Mouse (Mus musculus) embryonic facial prominence, embryonic 14.5 days (tissue): Measurements from ENCODE around the gene Itk. TPM values are rescaled to one million over a fixed set of nuclear protein-coding genes. Genes with fewer than 3 reads are reported as not detected.

ENCODE experiments used
- ATAC-seq: fragments of 200-750 bp; cut with Nextera tagmentation; 2 replicates; pipeline ENCODE4 v1.8.0; 2017; ENCODE audit warnings: low read depth, moderate number of reproducible peaks, moderate TSS enrichment
- DNase-seq: peaks from one replicate; pipeline ENCODE4 v3.0.0-alpha.2; 2015; ENCODE audit warnings: low spot score
- H3K27ac ChIP-seq: fragments of 300-500 bp; sonication (generic); replicated peaks from 2 replicates; pipeline ENCODE4 v1.5.1; 2014; ENCODE audit warnings: low read depth, mild to moderate bottlenecking, low read length, moderate library complexity
- H3K27me3 ChIP-seq: fragments of 300-500 bp; sonication (generic); replicated peaks from 2 replicates; pipeline ENCODE4 v1.6.1; 2014; ENCODE audit warnings: low read length; ENCODE audit not compliant: control insufficient read depth, insufficient read depth
- H3K36me3 ChIP-seq: fragments of 300-500 bp; sonication (generic); 2 replicates; pipeline ENCODE4 v1.6.1; 2014; ENCODE audit warnings: low read length, mixed read lengths; ENCODE audit not compliant: control insufficient read depth, insufficient read depth
- H3K4me1 ChIP-seq: fragments of 300-500 bp; sonication (generic); 2 replicates; pipeline ENCODE4 v1.6.1; 2014; ENCODE audit warnings: antibody characterized with exemption, low read length; ENCODE audit not compliant: control insufficient read depth, insufficient read depth
- H3K4me2 ChIP-seq: fragments of 300-500 bp; sonication (generic); 2 replicates; pipeline ENCODE4 v1.6.1; 2014; ENCODE audit warnings: low read depth, mild to moderate bottlenecking, low read length, moderate library complexity, mixed read lengths
- H3K4me3 ChIP-seq: fragments of 300-500 bp; sonication (generic); 2 replicates; pipeline ENCODE4 v1.5.1; 2014; ENCODE audit warnings: low read depth, mild to moderate bottlenecking, low read length
- H3K9ac ChIP-seq: fragments of 300-500 bp; sonication (generic); 2 replicates; pipeline ENCODE4 v1.6.1; 2014; ENCODE audit warnings: low read depth, mild to moderate bottlenecking, low read length, moderate library complexity, mixed read lengths
- H3K9me3 ChIP-seq: fragments of 300-500 bp; sonication (generic); 2 replicates; pipeline ENCODE4 v1.6.1; 2016; ENCODE audit warnings: low read length; ENCODE audit not compliant: control insufficient read depth
- WGBS: fragments of 180-500 bp; shearing (Covaris S2); extraction: QIAGEN DNeasy Blood & Tissue Kit; methylation state at CpG from one replicate; pipeline ENCODE4 v1.1.7; 2014; 5-methylcytosine and 5-hydroxymethylcytosine counted together
- polyA plus RNA-seq: library from polyadenylated mRNA; unstranded; fragments of >200 nt; fragmentation: Nextera tagmentation; extraction: Ambion mirVana; gene quantifications from 2 replicates; pipeline ENCODE4 v1.2.1, GENCODE M21; 2014

The Itk gene
- polyA plus RNA-seq, 1 experiment from 2014 or later: 0.26 TPM

DNA sequence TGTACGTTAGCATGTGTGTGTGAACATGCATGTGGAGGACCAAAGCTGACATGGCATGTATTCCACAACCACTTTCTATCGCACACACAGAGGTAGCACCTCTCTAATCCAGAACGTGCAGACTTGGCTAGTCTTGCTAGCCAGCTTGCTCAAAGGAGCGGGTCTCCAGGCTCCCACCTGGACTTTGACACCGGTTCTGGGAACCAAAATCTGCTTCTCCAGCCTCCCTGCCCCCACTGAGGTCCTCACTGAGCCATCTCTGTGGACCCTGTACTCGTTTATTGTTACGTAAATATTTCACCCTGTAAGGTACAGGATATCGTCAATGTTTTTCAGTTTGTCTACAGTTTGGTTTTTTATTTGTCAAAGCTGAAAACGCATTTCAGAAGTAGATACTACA lies 86.8 kb downstream of the Itk start:
- Histone ChIP-seq H3K4me3 (no peak overlapping the region), H3K27me3 (no peaks in the 10 kb centered on the region), H3K36me3 (no peaks in the 10 kb centered on the region), H3K9me3 (no peaks in the 10 kb centered on the region), H3K27ac (no peak overlapping the region), H3K4me2 (no peak overlapping the region), H3K9ac (no peak overlapping the region), H3K4me1 (no peaks in the 10 kb centered on the region)
- ATAC-seq: no peak
- WGBS: 90% methylated on average over 9 of the region's 9 CpGs
- no peak for DNase-seq

DNA sequence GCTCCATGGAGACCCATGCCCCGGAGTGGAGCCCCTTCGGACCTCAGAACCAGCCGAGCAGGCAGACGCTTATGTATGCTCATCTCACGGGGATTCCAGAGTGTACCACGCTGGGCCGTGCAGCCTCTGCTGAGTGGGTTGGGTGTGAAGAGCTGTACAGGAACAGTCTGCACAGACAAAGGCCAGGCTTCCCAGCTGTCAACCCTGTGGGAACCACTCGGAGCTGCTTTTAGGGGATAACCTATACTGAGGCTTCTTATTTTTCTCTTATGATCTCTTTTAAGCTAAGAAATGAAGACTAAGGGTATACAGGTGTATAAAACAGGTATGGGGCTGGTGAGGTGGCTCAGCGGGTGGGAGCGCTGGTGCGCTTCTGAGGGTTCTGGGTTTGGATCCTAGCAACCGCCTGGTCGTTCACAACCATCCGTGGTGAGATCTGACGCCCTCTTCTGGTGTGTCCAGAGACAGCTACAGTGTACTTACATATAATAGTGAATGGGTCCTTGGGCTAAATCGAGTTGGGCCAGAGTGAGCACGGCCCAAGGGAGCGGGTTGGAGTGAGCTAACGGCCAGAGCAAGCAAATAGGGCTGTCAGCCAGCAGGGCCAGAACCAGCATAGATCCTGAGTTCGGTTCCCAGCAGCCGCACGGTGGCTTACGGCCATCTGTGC lies 87.6 kb downstream of the Itk start:
- no peak overlapping the region for H3K27ac ChIP-seq
- H3K9me3 ChIP-seq: no peaks in the 10 kb centered on the region
- DNase-seq (no peak), ATAC-seq (no peak)
- no peaks in the 10 kb centered on the region for H3K36me3 ChIP-seq
- no peak overlapping the region for H3K9ac ChIP-seq
- 92% methylated on average over 23 of the region's 23 CpGs for WGBS
- no peaks in the 10 kb centered on the region for H3K4me1 ChIP-seq
- no peak overlapping the region for H3K4me3 ChIP-seq
- no peak overlapping the region for H3K4me2 ChIP-seq
- H3K27me3 ChIP-seq: no peaks in the 10 kb centered on the region

DNA sequence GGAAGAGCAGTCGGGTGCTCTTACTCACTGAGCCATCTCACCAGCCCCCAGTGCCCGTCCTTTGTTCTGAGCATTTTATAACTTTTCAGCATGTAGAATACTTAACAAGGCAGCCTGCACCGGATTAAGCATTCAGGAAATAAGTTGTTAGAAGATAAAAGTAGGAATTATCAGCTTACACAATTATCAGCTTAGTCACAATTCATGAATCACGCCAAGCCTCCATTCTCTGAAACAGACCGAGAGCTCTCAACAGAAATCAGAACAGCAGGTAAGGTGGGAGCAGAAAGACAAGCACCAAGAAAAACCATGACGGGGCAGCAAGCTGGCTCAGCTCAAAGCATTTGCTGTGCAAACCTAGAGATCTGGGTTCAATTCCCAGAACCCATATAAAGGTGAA lies 89.4 kb downstream of the Itk start:
- H3K36me3 ChIP-seq: no peaks in the 10 kb centered on the region
- H3K9ac ChIP-seq: no peak overlapping the region
- no peak overlapping the region for H3K27ac ChIP-seq
- H3K4me2 ChIP-seq: no peak overlapping the region
- H3K4me3 ChIP-seq: no peak overlapping the region
- peak; percentile 24; the same call in 1 of the 2 replicates for ATAC-seq
- 64% methylated on average over 6 of the region's 6 CpGs for WGBS
- no peaks in the 10 kb centered on the region for H3K9me3 ChIP-seq
- DNase-seq: no peak
- H3K27me3 ChIP-seq: no peaks in the 10 kb centered on the region
- no peaks in the 10 kb centered on the region for H3K4me1 ChIP-seq

DNA sequence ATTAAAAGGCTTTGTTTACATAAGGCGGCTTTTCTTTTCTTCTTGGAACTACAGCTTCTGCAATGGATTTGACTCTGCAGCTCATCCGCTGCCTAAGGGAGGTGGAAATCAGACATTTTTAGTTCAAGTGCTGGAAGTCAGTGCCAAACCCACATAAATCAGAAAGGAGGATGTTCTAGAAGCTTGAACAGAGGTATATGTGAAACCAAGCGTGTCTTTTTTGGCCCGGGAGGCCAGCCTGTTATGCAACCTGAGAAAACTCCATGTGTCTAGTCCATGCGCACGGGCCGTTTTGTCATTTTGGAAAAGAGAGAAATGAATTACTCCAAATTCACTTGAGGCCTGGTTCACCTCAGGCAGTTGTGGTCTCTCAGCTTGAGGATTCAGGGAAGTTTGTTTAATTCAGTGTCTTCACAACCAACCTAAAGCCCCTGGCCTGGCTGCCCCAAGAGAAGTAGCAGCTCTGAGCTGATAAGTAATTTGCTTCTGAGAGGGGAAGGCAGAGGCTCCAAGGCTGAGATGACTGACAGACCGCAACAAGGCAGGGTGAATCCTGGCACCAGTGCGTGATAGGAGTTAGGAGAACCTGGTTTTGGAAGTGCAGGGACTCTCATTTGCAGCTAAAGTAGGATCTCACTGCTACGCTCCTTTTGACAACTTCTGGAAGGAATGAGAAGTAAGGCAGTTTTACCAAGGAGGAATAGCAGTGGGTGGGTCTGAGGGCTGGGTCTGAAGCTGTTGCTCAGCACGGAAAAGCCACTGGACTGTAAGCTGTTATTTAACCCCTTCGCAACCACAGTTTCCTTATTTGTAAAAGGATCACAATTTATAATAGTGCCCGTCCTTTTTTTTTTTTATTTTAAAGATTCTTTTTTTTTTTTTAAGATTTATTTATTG lies 90.2 kb downstream of the Itk start:
- H3K9me3 ChIP-seq: no peaks in the 10 kb centered on the region
- no peaks in the 10 kb centered on the region for H3K27me3 ChIP-seq
- no peaks in the 10 kb centered on the region for H3K4me1 ChIP-seq
- H3K4me3 ChIP-seq: no peak overlapping the region
- no peak for ATAC-seq
- no peaks in the 10 kb centered on the region for H3K36me3 ChIP-seq
- no peak overlapping the region for H3K27ac ChIP-seq
- WGBS: 52% methylated on average over 13 of the region's 13 CpGs
- H3K9ac ChIP-seq: no peak overlapping the region
- no peak for DNase-seq
- no peak overlapping the region for H3K4me2 ChIP-seq

DNA sequence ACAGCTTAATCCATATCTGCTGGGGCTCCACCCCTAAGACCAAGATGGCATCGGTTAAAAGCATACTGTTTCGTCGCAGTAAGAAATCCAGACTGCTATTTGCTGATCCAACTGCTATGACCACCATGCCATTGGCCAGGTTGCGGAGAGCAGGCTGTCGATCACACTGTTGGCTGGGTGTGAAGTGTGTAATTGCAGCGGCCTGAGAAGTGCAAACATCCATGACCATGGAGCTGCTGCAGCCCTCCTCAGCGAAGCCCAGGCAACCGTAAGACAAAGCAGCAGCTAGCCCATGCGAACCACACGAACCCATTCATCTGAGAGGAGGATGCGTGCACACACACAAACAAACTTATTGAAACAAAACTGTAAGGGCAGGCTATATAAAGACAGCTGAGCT lies 94.9 kb downstream of the Itk start:
- H3K27ac ChIP-seq: no peak overlapping the region
- no peak overlapping the region for H3K4me3 ChIP-seq
- no peak overlapping the region for H3K9ac ChIP-seq
- 0 out of 2 replicates have a peak, but pooled peaks cover 6% of the 10 kb centered on the region for H3K4me1 ChIP-seq
- no peak for DNase-seq
- H3K27me3 ChIP-seq: no peaks in the 10 kb centered on the region
- 90% methylated on average over 11 of the region's 11 CpGs for WGBS
- no peaks in the 10 kb centered on the region for H3K9me3 ChIP-seq
- H3K36me3 ChIP-seq: no peaks in the 10 kb centered on the region
- H3K4me2 ChIP-seq: no peak overlapping the region
- ATAC-seq: no peak

DNA sequence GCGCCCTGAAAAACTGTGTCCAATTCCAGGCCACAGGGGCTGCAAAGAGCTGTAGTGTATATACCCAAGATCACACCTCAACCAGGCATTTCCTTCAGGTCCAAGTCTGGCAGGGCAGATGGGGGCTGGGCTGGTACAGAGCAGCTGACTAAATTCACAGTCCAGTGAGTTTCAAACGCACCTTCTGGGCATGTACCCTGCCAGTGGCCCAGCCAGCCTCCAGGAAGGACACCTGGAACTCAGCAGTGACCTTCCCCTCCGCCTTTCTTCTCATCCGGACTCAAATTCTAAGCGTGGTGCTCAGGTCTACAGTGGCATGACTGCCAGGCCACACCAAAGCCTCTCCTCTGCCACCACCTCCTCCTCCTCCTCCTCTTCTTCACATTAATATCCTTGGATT lies 95.8 kb downstream of the Itk start:
- H3K4me2 ChIP-seq: no peak overlapping the region
- no peaks in the 10 kb centered on the region for H3K9me3 ChIP-seq
- H3K4me1 ChIP-seq: 0 out of 2 replicates have a peak, but pooled peaks cover 6% of the 10 kb centered on the region
- no peaks in the 10 kb centered on the region for H3K27me3 ChIP-seq
- 84% methylated on average over 5 of the region's 5 CpGs for WGBS
- no peak for DNase-seq
- ATAC-seq: no peak
- H3K4me3 ChIP-seq: no peak overlapping the region
- no peaks in the 10 kb centered on the region for H3K36me3 ChIP-seq
- H3K9ac ChIP-seq: no peak overlapping the region
- H3K27ac ChIP-seq: no peak overlapping the region

DNA sequence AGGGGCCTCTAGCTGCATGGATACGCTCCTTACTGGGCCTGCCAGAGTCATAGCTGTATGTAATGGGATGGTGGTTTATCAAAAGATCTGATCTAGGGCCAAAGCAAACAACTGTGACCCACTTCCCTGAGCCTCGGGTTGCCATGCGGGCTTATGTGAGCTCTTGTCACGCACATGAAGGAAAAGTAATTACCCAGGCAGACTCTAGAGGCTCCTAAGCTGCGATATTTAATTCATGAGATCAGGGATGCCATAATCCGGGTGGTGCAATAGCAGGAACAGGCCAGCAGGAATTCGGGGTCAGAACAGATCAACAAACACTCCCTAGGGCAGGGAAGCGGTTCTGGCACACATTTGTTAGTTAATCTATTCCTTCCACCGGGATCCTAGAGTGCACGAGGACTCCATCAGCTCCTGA lies 98.3 kb downstream of the Itk start:
- Histone ChIP-seq H3K4me1 (0 out of 2 replicates have a peak, but pooled peaks cover 6% of the 10 kb centered on the region), H3K4me2 (no peak overlapping the region), H3K4me3 (no peak overlapping the region), H3K9ac (no peak overlapping the region), H3K27ac (no peak overlapping the region), H3K9me3 (no peaks in the 10 kb centered on the region), H3K27me3 (no peaks in the 10 kb centered on the region), H3K36me3 (no peaks in the 10 kb centered on the region)
- WGBS: 18% methylated on average over 10 of the region's 10 CpGs
- DNase-seq (no peak), ATAC-seq (peak; percentile 34; the same call in 1 of the 2 replicates)

DNA sequence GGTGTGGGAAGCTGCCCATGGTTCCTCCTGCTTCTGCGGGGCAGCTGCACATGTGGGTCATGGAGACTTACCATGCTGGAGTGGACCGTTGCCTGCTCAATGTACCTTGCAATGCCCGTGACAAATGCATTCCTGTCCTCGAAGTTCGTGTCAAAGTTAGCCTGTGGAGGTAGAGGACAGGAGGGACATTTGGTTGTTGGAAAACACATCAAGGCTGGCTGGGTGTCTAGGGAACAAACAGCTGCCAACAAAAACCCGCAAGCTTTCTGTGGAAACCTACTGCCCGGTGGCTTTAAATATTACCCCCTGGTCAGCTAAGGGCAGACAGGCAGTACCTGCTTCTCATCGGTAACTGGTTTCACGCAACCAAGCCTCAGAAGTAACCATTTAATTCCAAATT lies 99.8 kb downstream of the Itk start:
- DNase-seq (no peak), ATAC-seq (no peak)
- Histone ChIP-seq H3K9ac (no peak overlapping the region), H3K4me1 (0 out of 2 replicates have a peak, but pooled peaks cover 6% of the 10 kb centered on the region), H3K9me3 (no peaks in the 10 kb centered on the region), H3K4me2 (no peak overlapping the region), H3K27ac (no peak overlapping the region), H3K4me3 (no peak overlapping the region), H3K36me3 (no peaks in the 10 kb centered on the region), H3K27me3 (no peaks in the 10 kb centered on the region)
- WGBS: 78% methylated on average over 9 of the region's 9 CpGs
